Mouse (Mus musculus) E14TG2a.4 (cell line): ENCODE measurements around the gene Sugp1.
"Not testable (repeated sequence)": the region's sequence is repeated elsewhere in the genome, so short reads cannot be mapped to it uniquely, and the experiment has no call there.

Experiments used
- CTCF ChIP-seq: conservative IDR thresholded peaks from 2 replicates; pipeline ENCODE4 v1.5.1; 2014; ENCODE audit warnings: low read length
- NANOG ChIP-seq: IDR thresholded peaks from 2 replicates; pipeline ENCODE4 v1.6.1; 2014; ENCODE audit warnings: borderline replicate concordance, low read length, mixed read lengths

DNA sequence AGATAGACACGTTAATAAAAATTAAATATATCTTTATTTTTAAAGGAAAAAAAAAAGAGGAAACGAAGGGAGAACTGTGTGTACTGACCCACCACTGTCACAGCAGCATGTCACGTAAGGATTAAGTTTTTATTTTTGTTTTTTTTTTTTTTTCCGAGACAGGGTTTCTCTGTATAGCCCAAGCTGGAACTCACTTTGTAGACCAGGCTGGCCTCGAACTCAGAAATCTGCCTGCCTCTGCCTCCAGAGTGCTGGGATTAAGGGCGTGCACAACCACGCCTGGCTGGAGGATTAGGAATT is 40.8 kb upstream of the Sugp1 start:
- not testable (repeated sequence) for TF ChIP-seq CTCF, NANOG
